Mouse (Mus musculus) cerebellum, adult 2 months (tissue): Measurements from ENCODE around the gene Orc2. TPM values are rescaled to one million over a fixed set of nuclear protein-coding genes. Genes with fewer than 3 reads are reported as not detected.

Source experiments
- DNase-seq, 2 experiments: peaks; one replicate each; pipeline ENCODE4 v3.0.0; 2021
- H3K27ac ChIP-seq: fragments of 200-500 bp; 2 replicates; pipeline ENCODE4 v1.5.1; 2012; ENCODE audit warnings: low read length, control low read depth, inconsistent platforms; ENCODE audit not compliant: insufficient read depth
- H3K27me3 ChIP-seq: fragments of 200-500 bp; 2 replicates; pipeline ENCODE4 v1.6.1; 2012; ENCODE audit warnings: inconsistent platforms, mild to moderate bottlenecking, low read length, moderate library complexity; ENCODE audit not compliant: control insufficient read depth, insufficient read depth
- H3K4me1 ChIP-seq: fragments of 200-500 bp; 2 replicates; pipeline ENCODE4 v1.6.1; 2011; ENCODE audit warnings: low read length; ENCODE audit not compliant: control insufficient read depth, insufficient read depth
- H3K4me3 ChIP-seq: fragments of 200-500 bp; replicated peaks from 2 replicates; pipeline ENCODE3; 2011; ENCODE audit warnings: mild to moderate bottlenecking, low read depth, low read length, control low read depth; ENCODE audit not compliant: insufficient read depth
- CTCF ChIP-seq: fragments of 200-500 bp; IDR thresholded peaks from 2 replicates; pipeline ENCODE4 v1.5.1; 2011; ENCODE audit warnings: low read depth, mild to moderate bottlenecking, control low read depth, low read length, moderate library complexity, borderline replicate concordance; ENCODE audit not compliant: insufficient read depth
- POLR2A ChIP-seq: fragments of 200-500 bp; IDR thresholded peaks from 2 replicates; pipeline ENCODE4 v1.6.1; 2011; ENCODE audit warnings: low read length, control low read depth, borderline replicate concordance; ENCODE audit not compliant: insufficient read depth
- WGBS: fragments of 180-500 bp; shearing (Covaris S2); methylation state at CpG from one replicate; pipeline ENCODE4 v1.1.7; 2018; 5-methylcytosine and 5-hydroxymethylcytosine counted together
- polyA plus RNA-seq: library from polyadenylated mRNA; depleted of rRNA; stranded (reverse); fragments of >200 nt; gene quantifications from 2 replicates; pipeline ENCODE4 v1.2.3, GENCODE M21; 2012; rRNA removed

Gene Orc2
- polyA plus RNA-seq: 21.6 and 22.6 TPM in 2 replicates

DNA sequence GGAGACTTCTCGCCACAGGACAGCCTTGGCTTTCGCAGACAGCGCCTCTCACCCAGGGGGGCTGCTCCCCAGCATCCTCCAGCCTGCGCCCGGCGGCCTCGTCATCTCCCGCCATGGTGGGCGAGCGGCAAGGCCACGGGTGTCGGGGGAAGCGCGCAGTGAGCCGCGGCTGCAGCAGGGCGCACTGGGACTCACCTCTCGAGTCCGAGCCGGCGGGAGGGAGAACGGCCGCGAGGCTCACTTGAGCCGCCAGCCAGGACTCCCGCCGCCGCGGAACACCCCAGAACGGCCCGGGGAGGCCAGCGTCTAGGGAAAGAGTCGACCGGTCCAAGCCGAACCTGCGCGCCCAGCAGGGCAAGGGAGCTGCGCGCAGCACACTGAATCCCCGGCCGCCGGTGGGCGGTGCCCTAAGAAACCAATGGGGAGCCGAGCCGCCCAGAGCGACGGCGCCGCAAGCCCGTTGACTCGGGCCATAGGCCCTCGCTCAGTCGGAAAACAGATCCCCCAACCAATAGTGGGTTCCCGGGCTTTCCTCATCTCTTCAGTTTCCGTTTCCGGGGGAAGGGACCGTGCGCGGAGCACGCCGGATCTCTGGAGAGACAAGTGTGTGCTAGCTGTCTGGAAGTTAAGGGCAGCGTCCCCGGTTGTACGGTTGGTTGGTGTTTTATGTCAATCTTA lies at the start of gene Orc2:
Gene Orc2 (minus strand): TSS at position 533 of the 678 bp plus-strand sequence.
- no peak for TF ChIP-seq CTCF
- TF ChIP-seq POLR2A: peak; percentile 90; the same call in 1 of the 2 replicates
- H3K4me3 ChIP-seq: peak within 1 kb of the TSS; percentile 98
- under 1% methylated on average over 64 of the region's 64 CpGs for WGBS
- peak; percentile 91 to 94 for DNase-seq
- H3K27me3 ChIP-seq: no peaks in the 10 kb centered on the region
- H3K27ac ChIP-seq: peak within 1 kb of the TSS; percentile 70
- H3K4me1 ChIP-seq: no peaks in the 10 kb centered on the region

DNA sequence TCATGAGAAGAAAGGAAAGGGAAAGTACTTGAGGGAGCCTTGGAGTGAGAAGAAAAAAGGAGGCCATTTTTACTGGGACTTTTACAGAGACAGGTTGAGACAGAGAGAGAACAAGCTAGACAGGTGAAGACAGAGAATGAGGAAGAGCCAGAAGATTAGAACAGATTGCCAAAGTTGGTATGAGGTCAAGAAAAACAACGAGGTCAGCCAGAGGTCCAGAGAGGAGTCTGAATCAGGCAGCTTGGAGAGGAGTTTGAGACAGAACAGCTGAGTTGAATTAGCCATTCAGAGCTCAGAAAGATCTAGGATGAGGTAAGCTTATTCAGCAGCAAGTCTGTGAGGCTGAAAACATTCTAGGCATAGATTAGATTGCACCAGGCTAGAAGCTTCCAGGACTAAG lies 36.5 kb upstream of the Orc2 start:
- Histone ChIP-seq H3K27ac (no peak overlapping the region), H3K27me3 (no peaks in the 10 kb centered on the region), H3K4me1 (no peaks in the 10 kb centered on the region), H3K4me3 (no peak overlapping the region)
- TF ChIP-seq POLR2A: no peak
- no peak for DNase-seq
- WGBS: 73% methylated on average over 1 of the region's 1 CpGs

DNA sequence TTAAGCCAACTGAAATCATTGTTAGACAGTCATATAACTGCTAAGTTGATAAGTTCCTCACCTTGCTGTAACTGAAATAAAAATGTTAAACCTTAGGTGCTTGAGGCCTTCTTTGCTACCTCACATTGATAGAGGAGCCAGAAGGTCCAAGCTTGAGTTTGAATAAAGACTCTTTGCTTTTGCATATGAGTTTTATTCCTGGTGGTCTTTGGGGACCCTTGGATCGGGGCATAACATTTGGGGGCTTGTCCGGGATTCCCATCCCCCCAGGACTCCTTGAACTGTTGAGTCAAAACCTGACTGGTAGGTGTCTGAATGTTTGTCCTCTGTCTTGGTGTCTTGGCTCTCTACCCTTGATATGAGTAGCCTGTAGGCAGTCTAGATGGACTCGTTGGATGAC lies 2.3 kb upstream of the Orc2 start:
- no peak for DNase-seq
- 94% methylated on average over 3 of the region's 3 CpGs for WGBS
- H3K4me1 ChIP-seq: no peaks in the 10 kb centered on the region
- no peak overlapping the region for H3K27ac ChIP-seq
- no peak overlapping the region for H3K4me3 ChIP-seq
- no peak for TF ChIP-seq POLR2A
- no peak for TF ChIP-seq CTCF
- H3K27me3 ChIP-seq: no peaks in the 10 kb centered on the region

DNA sequence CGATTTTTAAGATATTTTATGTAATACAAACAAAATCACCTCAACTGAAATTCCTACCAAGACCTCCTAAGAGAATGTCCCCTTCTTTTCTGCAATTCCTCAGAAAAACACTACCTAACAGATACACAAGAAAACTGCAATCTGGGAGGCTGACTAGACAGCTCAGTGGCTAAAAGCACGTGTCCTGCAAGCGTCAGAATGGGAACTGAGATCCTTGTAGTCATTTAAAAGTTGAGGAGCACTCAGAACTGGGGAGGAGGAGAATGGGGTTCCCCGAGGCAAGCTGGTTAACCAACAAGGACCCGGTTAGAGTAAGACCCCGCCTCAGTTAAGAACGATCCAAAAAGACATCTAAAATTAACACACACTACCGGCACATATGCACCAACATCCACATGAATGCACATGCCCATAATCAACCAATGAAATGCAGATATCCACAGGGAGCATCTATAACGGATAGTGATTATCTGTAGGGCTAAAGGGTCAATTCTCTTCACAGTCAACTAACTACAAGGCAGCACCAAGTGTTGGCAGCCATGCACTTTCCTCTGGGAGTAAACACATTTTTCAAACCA lies 1.0 kb downstream of the Orc2 start:
- Histone ChIP-seq H3K4me1 (no peaks in the 10 kb centered on the region), H3K4me3 (peak overlapping the region; percentile 98), H3K27me3 (no peaks in the 10 kb centered on the region), H3K27ac (peak overlapping the region; percentile 70)
- 15% methylated on average over 9 of the region's 9 CpGs for WGBS
- TF ChIP-seq POLR2A (no peak), CTCF (no peak)
- DNase-seq: no peak

DNA sequence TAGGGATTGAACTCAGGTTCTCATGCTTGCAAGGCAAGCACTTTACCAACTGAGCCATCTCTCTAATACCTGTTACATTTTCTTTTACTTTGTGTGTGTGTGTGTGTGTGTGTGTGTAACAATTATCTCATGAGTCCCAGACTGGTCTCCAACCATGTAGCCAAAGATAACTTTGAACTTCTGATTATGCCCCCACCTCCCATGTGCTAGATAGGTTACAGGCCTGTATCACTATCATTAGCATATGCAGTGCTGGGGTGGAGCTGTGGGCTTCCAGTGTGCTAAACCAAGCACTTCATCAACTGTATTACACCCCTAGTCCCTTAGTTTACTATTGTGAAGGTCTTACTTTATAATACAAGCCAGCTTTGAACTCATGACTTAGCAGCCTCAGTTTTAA lies 1.8 kb downstream of the Orc2 start:
- Histone ChIP-seq H3K4me3 (no peak overlapping the region), H3K27me3 (no peaks in the 10 kb centered on the region), H3K27ac (no peak overlapping the region), H3K4me1 (no peaks in the 10 kb centered on the region)
- no peak for TF ChIP-seq CTCF
- DNase-seq: no peak

DNA sequence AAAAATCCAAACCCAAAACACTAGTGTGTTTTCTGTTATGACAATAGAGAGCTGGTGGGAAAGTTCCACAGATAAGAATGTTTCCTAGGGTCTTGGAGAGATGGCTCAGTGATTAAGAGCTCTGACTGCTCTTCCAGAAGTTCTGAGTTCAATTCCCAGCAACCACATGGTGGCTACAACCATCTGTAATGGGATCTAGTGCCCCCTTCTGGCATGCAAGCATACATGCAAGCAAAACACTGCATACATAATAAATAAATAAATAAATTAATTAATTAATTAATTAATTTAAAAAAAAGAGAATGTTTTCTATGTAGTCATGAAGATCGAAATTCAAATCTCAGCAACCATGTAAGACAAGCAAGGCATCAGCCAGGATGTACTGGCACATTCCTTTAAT lies 6.2 kb downstream of the Orc2 start:
- Histone ChIP-seq H3K27me3 (no peaks in the 10 kb centered on the region), H3K27ac (no peak overlapping the region), H3K4me3 (no peak overlapping the region), H3K4me1 (no peaks in the 10 kb centered on the region)
- no peak for DNase-seq
- no peak for TF ChIP-seq CTCF
- no peak for TF ChIP-seq POLR2A
- WGBS: 98% methylated on average over 1 of the region's 1 CpGs

DNA sequence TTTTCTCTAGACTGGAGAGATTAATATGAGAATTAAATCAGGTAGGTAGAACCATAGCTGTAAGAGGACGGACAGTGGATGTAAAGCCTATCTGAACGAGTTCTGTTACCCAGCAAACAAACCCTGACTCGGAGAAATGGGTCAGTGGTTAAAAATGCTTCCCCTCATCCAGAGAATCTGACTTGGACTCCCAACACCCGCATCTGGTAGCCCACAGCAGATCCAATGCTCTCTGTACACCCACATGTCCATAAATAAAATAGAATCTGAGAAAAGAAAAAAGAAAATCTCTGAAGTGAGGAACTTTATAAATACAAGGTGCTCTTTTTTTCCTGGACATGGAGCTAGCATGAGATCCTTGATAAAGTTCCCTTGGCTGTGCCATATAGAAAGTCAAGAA lies 7.2 kb downstream of the Orc2 start:
- DNase-seq: no peak
- TF ChIP-seq CTCF (no peak), POLR2A (no peak)
- Histone ChIP-seq H3K27ac (no peak overlapping the region), H3K4me1 (no peaks in the 10 kb centered on the region), H3K4me3 (no peak overlapping the region), H3K27me3 (no peaks in the 10 kb centered on the region)
- WGBS: 95% methylated on average over 4 of the region's 4 CpGs

DNA sequence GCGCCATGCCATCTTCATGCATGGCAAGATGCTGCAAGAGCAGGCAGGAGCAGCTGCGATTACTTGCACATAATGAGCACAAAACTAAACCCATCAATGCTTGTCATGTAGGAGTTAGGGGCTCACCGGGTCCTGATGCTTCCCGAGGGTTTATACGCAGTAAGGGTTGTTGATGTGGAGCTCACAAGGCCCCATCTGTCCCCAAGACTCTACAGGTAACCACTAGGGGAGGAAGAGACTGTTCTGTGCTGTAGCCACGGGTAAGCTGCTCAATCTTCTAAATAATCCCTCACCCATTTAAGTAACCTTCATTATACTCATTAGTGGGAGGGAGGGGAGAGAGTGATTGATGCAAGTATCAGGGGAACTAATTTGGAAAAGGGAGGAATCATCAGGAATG lies 9.3 kb downstream of the Orc2 start:
- TF ChIP-seq POLR2A (no peak), CTCF (no peak)
- DNase-seq: no peak
- H3K4me3 ChIP-seq: no peak overlapping the region
- WGBS: 98% methylated on average over 6 of the region's 6 CpGs
- H3K4me1 ChIP-seq: no peaks in the 10 kb centered on the region
- no peak overlapping the region for H3K27ac ChIP-seq
- no peaks in the 10 kb centered on the region for H3K27me3 ChIP-seq
